Mouse (Mus musculus) myocyte (in vitro differentiated cells): ENCODE measurements around the gene Rrp12. TPM values are rescaled to one million over a fixed set of nuclear protein-coding genes. Genes with fewer than 3 reads are reported as not detected.

Source experiments
- H3K27me3 ChIP-seq: one replicate; pipeline ENCODE4 v1.6.1; 2011; ENCODE audit not compliant: control insufficient read depth, insufficient read depth, insufficient read length
- H3K36me3 ChIP-seq: one replicate; pipeline ENCODE4 v1.6.1; 2011; ENCODE audit not compliant: control insufficient read depth, insufficient read depth
- H3K4me2 ChIP-seq: one replicate; pipeline ENCODE4 v1.6.1; 2011; ENCODE audit warnings: low read depth, control low read depth
- H3K4me3 ChIP-seq: one replicate; pipeline ENCODE4 v1.5.1; 2011; ENCODE audit warnings: mild to moderate bottlenecking, control low read depth, moderate library complexity
- H3K79me2 ChIP-seq: one replicate; pipeline ENCODE4 v1.6.1; 2011; ENCODE audit not compliant: control insufficient read depth, insufficient read depth
- H3ac ChIP-seq: one replicate; pipeline ENCODE4 v1.6.1; 2011; ENCODE audit not compliant: control insufficient read depth, insufficient read length
- CEBPB ChIP-seq: IDR thresholded peaks from 2 replicates; pipeline ENCODE4 v1.6.1; 2011; ENCODE audit warnings: mild to moderate bottlenecking, moderate library complexity; ENCODE audit not compliant: poor library complexity, insufficient read depth, severe bottlenecking
- E2F4 ChIP-seq: IDR thresholded peaks from one replicate; pipeline ENCODE4 v1.6.1; 2011; ENCODE audit warnings: mild to moderate bottlenecking, control low read depth, moderate library complexity; ENCODE audit not compliant: insufficient read depth
- MAX ChIP-seq: IDR thresholded peaks from one replicate; pipeline ENCODE4 v1.6.1; 2011; ENCODE audit warnings: low read depth, mild to moderate bottlenecking, control low read depth
- MYOD1 ChIP-seq, 3 experiments: IDR thresholded peaks; one replicate each; pipeline ENCODE4 v1.6.1; 2011; ENCODE audit warnings: control low read depth in 2 of 3, low read depth in 2 of 3, mild to moderate bottlenecking in 2 of 3, moderate library complexity in 1 of 3; ENCODE audit not compliant: insufficient read length in 2 of 3, control insufficient read depth in 1 of 3
- MYOG ChIP-seq, 3 experiments: IDR thresholded peaks; one replicate each; pipeline ENCODE4 v1.6.1; 2011; ENCODE audit warnings: control low read depth in 2 of 3, low read depth in 2 of 3, mild to moderate bottlenecking in 2 of 3; ENCODE audit not compliant: insufficient read length in 2 of 3, control insufficient read depth in 1 of 3, insufficient read depth in 1 of 3
- POLR2A ChIP-seq: IDR thresholded peaks from one replicate; pipeline ENCODE4 v1.6.1; 2011; ENCODE audit warnings: low read depth, mild to moderate bottlenecking, control low read depth, moderate library complexity; ENCODE audit not compliant: insufficient read length
- POLR2AphosphoS2 ChIP-seq: IDR thresholded peaks from one replicate; pipeline ENCODE4 v1.6.1; 2011; ENCODE audit warnings: low read depth, control low read depth; ENCODE audit not compliant: insufficient read length
- REST ChIP-seq: IDR thresholded peaks from one replicate; pipeline ENCODE4 v1.6.1; 2011; ENCODE audit warnings: mild to moderate bottlenecking, control low read depth, moderate library complexity; ENCODE audit not compliant: insufficient read depth, insufficient read length
- SRF ChIP-seq: IDR thresholded peaks from one replicate; pipeline ENCODE4 v1.6.1; 2011; ENCODE audit warnings: low read depth; ENCODE audit not compliant: control insufficient read depth, insufficient read length
- TCF12 ChIP-seq: IDR thresholded peaks from one replicate; pipeline ENCODE4 v1.6.1; 2011; ENCODE audit warnings: mild to moderate bottlenecking, control low read depth; ENCODE audit not compliant: poor library complexity, insufficient read depth, severe bottlenecking
- TCF3 ChIP-seq: IDR thresholded peaks from one replicate; pipeline ENCODE4 v1.6.1; 2011; ENCODE audit warnings: low read depth, control low read depth; ENCODE audit not compliant: insufficient read length
- USF1 ChIP-seq: IDR thresholded peaks from one replicate; pipeline ENCODE4 v1.6.1; 2011; ENCODE audit warnings: low read depth, mild to moderate bottlenecking, control low read depth, moderate library complexity
- polyA plus RNA-seq: library from polyadenylated mRNA; unstranded; fragments of >200 nt; fragmentation: generic; extraction: Trizol; gene quantifications from one replicate; pipeline ENCODE4 v1.2.1, GENCODE M21; 2012; ENCODE audit warnings: missing spikeins

Rrp12 gene
- polyA plus RNA-seq, 1 experiment = 45.4 TPM

- Histone ChIP-seq H3K36me3 (peaks cover 25% of the 10 kb centered on the region), H3ac (no peak overlapping the region), H3K4me3 (no peak overlapping the region), H3K27me3 (no peaks in the 10 kb centered on the region), H3K4me2 (no peak overlapping the region), H3K79me2 (no peaks in the 10 kb centered on the region)
- TF ChIP-seq REST (no peak), TCF12 (no peak), MAX (no peak), POLR2AphosphoS2 (no peak), E2F4 (no peak)
Measured at GRCm38 (mm10) chr19:41869296-41869695, 26.7 kb downstream of the Rrp12 start.

GRCm38 (mm10) chr19:41866707-41867106 is 29.3 kb downstream of the Rrp12 start:
- Histone ChIP-seq H3K4me2 (no peak overlapping the region), H3K36me3 (peaks cover 24% of the 10 kb centered on the region), H3ac (no peak overlapping the region), H3K79me2 (no peaks in the 10 kb centered on the region), H3K27me3 (no peaks in the 10 kb centered on the region), H3K4me3 (no peak overlapping the region)
- no peak for TF ChIP-seq POLR2A
- TF ChIP-seq TCF12 = no peak

DNA sequence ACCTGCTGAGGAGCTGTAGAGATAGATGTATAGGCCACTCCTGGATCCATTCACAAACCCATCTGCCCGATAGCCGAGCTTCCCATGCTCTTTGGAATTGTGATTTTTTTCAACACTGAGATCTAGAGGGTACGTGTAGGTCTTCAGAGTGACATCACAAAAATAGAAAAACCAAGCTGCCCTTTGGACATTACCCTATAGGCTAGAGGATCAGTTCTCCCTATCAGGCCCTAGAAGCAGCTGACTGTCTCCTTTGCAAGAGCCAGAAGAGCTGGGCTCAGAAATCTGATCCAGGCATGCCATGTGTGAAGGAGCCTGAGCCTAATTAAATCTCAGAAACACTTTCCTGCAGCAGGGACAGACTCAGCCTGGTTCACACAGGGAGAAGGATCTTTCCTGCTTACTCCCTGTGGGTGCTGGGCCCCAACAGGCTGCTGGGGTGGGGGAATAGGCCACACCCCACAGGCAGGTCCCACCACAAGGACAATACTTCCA is 38.1 kb downstream of the Rrp12 start:
- no peak for TF ChIP-seq USF1
- Histone ChIP-seq H3K27me3 (no peaks in the 10 kb centered on the region), H3K36me3 (peaks cover 7% of the 10 kb centered on the region), H3K4me3 (no peak overlapping the region), H3K79me2 (no peaks in the 10 kb centered on the region), H3K4me2 (no peak overlapping the region), H3ac (no peak overlapping the region)

- no peaks in the 10 kb centered on the region for H3K79me2 ChIP-seq
- no peak overlapping the region for H3ac ChIP-seq
- no peaks in the 10 kb centered on the region for H3K27me3 ChIP-seq
- H3K4me3 ChIP-seq = no peak overlapping the region
- H3K4me2 ChIP-seq = no peak overlapping the region
- H3K36me3 ChIP-seq = peaks cover 7% of the 10 kb centered on the region
- TF ChIP-seq MAX (no peak), E2F4 (no peak), REST (no peak), TCF12 (no peak), SRF (no peak), MYOD1 (IDR thresholded peaks at IDR 0.05; ENCODE audit: control insufficient read depth in 1 of 3, insufficient read length in 2 of 3, low read depth in 2 of 3) (no peak), USF1 (no peak), TCF3 (no peak), MYOG (IDR thresholded peaks at IDR 0.05; ENCODE audit: control insufficient read depth in 1 of 3, insufficient read depth in 1 of 3, insufficient read length in 2 of 3, low read depth in 2 of 3) (no peak), POLR2AphosphoS2 (no peak), CEBPB (no peak), POLR2A (no peak)
Measured at GRCm38 (mm10) chr19:41857086-41857762, 38.7 kb downstream of the Rrp12 start.

DNA sequence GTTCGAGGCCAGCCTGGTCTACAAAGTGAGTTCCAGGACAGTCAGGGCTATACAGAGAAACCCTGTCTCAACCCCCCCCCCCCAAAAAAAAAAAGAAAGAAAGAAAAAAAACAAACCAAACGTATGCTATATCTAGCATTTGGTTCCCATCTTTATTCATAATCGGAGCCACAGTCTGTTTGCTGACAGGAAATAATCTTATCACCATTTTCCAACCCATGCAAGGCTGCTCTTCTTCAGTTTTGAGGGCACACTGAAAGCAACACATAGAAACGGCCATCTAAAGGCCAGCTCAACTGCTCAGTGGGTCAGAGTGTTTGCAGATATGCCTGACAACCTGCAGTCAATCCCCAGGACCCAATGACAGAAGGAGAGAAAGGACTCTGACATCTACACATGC is 43.5 kb downstream of the Rrp12 start:
- Histone ChIP-seq H3K27me3 (peaks cover 3% of the 10 kb centered on the region), H3K4me3 (no peak overlapping the region), H3K79me2 (no peaks in the 10 kb centered on the region), H3ac (no peak overlapping the region), H3K4me2 (no peak overlapping the region), H3K36me3 (no peaks in the 10 kb centered on the region)
- TF ChIP-seq MYOD1 (IDR thresholded peaks at IDR 0.05; ENCODE audit: control insufficient read depth in 1 of 3, insufficient read length in 2 of 3, low read depth in 2 of 3) = no peak
- TF ChIP-seq POLR2AphosphoS2 = no peak
- no peak for TF ChIP-seq MAX
- TF ChIP-seq POLR2A = no peak
- TF ChIP-seq USF1 = no peak
- no peak for TF ChIP-seq E2F4
- no peak for TF ChIP-seq TCF3
- no peak for TF ChIP-seq REST
- no peak for TF ChIP-seq TCF12
- TF ChIP-seq CEBPB = no peak
- no peak for TF ChIP-seq MYOG (IDR thresholded peaks at IDR 0.05; ENCODE audit: control insufficient read depth in 1 of 3, insufficient read depth in 1 of 3, insufficient read length in 2 of 3, low read depth in 2 of 3)
- TF ChIP-seq SRF = no peak
